Mouse (Mus musculus) CH12.LX (cell line): ENCODE data around the gene Stpg4.

ENCODE experiments used
- E2F4 ChIP-seq: IDR thresholded peaks from 2 replicates; pipeline ENCODE4 v1.6.1; 2011; ENCODE audit warnings: low read depth, low read length, improper control_type of control experiment; ENCODE audit not compliant: insufficient replicate concordance
- MAX ChIP-seq: IDR thresholded peaks from 2 replicates; pipeline ENCODE4 v1.6.1; 2011; ENCODE audit warnings: low read length, improper control_type of control experiment
- NELFE ChIP-seq: IDR thresholded peaks from 2 replicates; pipeline ENCODE4 v1.6.1; 2011; ENCODE audit warnings: low read depth, low read length, improper control_type of control experiment
- POLR2A ChIP-seq: IDR thresholded peaks from 2 replicates; pipeline ENCODE4 v1.6.1; 2011; ENCODE audit warnings: low read depth, mild to moderate bottlenecking, improper control_type of control experiment, low read length

DNA sequence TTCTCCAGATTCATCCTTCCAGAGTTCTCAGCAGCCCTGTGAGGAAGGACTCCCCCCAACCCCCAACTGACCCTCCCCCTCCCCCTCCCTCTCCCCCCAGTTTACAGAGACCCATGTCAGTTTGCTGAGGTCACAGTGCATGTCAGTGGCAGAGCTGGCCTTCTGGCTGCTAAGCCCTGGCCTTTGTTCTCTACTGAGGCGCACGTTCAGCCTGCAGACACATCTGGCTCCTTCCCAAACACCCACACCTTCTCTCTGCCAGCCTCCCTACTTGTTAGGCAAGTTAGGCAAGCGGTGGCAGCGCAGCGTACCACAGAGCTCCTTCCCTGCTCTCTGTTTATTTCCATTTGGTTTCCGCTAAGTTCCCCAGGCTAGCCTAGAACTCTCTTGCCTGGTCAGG, 50.0 kb downstream of the Stpg4 start:
- TF ChIP-seq MAX (no peak), E2F4 (no peak), NELFE (no peak), POLR2A (no peak)
